Mouse (Mus musculus) layer of hippocampus, adult 9-10 months (tissue): ENCODE results near the gene Rpl38.

Experiments
- DNase-seq: peaks from one replicate; pipeline ENCODE4 v3.0.0; 2022; ENCODE audit warnings: low spot score

Gene Rpl38

GRCm38 (mm10) chr11:114704071-114704913 is 36.0 kb downstream of the Rpl38 start:
- no peak for DNase-seq

- no peak for DNase-seq
Measured at GRCm38 (mm10) chr11:114706358-114706757, 38.0 kb downstream of the Rpl38 start.

- no peak for DNase-seq
Measured at GRCm38 (mm10) chr11:114711393-114711792, 43.1 kb downstream of the Rpl38 start.

GRCm38 (mm10) chr11:114711861-114712260 is 43.5 kb downstream of the Rpl38 start:
- DNase-seq, result no peak

- DNase-seq, result no peak
Measured at GRCm38 (mm10) chr11:114714526-114714925, 46.2 kb downstream of the Rpl38 start.

- DNase-seq, result no peak
Measured at GRCm38 (mm10) chr11:114715531-114715930, 47.2 kb downstream of the Rpl38 start.

GRCm38 (mm10) chr11:114720535-114720934 is 52.2 kb downstream of the Rpl38 start:
- DNase-seq, result no peak
